Mouse (Mus musculus) monocyte, adult 5-6 weeks (primary cell): ENCODE measurements around the gene Lama4. TPM values are rescaled to one million over a fixed set of nuclear protein-coding genes. Genes with fewer than 3 reads are reported as not detected.

ENCODE experiments used
- ATAC-seq: fragments of 153-309, 156-312 bp; replicated peaks from 2 replicates; pipeline ENCODE4 v1.8.0; 2017; ENCODE audit warnings: mild to moderate bottlenecking; ENCODE audit not compliant: low TSS enrichment, insufficient number of reproducible peaks, severe bottlenecking, poor library complexity, low FRiP score
- total RNA-seq: library from RNA; stranded (forward); fragments of 200-1000, 200-491, 200-594 nt; gene quantifications from 3 replicates; pipeline ENCODE4 v1.2.3, GENCODE M21; 2017

Gene Lama4
- total RNA-seq, 1 experiment from 2014 or later = not detected

GRCm38 (mm10) chr10:39039564-39039963, 74.2 kb downstream of the Lama4 start:
- ATAC-seq = no peak

DNA sequence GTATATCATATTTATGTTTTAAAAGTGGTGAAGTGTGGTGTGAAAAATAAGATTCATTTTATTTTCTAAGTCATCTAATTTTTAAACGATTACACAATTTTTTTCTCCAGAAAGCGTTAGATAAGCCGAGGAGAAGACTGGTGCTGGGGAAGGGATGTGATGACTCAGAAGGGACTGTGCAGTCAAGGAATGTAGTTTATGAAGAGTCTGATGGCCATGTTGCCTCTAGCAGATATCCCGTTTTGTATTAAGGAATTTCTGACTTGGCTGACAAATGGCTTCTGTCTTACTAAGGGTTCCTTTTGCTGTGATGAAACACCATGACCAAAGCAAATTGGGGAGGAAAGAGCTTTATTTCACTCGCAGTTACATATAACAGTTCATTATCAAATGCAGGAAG, 74.7 kb downstream of the Lama4 start:
- no peak for ATAC-seq

GRCm38 (mm10) chr10:39044476-39044995, 79.2 kb downstream of the Lama4 start:
- no peak for ATAC-seq

DNA sequence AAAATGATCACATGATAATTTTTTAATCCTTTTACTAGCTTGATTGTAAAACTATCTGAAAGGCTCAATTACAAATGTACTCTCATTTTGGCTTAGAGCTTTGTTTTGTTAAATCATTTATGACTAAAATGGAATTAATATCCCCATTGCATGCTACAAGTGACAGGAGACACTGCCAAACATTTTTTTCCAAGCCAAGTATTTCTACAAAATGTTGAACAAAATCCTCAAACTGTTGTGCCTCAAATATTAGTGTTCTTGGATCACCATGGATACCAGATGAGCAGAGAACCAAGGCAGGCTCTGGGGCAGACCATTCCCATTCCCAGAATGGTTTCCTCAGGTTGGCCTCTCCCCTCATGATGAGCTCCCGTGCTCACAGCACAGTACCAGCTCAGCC, 79.8 kb downstream of the Lama4 start:
- no peak for ATAC-seq

GRCm38 (mm10) chr10:39047775-39048174, 82.5 kb downstream of the Lama4 start:
- no peak for ATAC-seq

DNA sequence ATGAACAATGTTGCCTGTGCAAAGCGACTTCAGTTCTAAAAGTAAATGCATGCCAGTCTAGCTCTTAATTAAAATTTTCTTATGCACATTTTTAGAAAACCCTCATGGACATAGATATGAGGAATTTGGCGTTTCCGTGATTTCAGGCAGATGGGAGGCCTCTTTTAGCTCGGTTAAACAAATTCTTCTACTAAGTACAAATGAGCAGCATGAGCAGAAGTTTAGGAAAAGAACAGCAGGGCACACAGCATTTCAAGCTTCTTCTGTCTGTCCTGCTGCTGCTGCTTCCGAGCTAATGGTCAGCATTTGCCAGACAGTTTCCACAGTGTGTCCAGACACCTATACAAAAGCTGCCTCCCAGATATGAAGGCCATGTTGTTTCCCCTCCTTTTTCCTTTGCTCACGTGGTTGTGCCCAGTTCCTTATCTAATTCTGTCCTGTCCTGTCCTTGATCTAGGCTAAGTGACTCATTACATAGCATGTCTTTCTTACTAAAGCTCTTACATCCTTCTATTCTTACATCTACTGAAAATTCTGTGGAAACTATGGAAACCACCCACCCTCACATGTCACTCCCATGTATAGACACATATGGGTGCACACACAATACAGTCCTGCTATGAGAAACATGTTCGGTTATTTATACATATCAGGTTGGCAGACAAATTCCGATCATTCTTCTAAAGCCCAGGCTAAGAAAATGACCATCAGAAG, 84.4 kb downstream of the Lama4 start:
- no peak for ATAC-seq

DNA sequence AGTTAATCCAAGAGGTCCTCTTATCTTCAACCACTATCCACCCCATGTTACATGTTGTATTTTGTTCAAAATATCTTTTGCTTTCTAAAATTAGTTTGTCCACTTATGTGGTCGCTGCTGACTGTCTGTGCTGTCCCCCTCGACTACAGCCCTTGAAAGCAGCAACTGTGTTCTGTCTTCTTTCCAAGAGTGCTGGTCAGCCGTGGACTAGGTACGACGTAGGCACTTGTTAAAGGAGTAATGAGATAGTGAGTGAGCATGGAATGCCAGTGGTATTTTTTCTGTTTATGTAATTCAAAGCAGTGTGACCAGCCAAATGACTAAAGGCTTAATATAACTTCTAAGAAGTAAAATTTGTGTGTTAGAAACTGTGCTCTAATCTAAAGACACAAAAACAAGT, 90.7 kb downstream of the Lama4 start:
- ATAC-seq = no peak

DNA sequence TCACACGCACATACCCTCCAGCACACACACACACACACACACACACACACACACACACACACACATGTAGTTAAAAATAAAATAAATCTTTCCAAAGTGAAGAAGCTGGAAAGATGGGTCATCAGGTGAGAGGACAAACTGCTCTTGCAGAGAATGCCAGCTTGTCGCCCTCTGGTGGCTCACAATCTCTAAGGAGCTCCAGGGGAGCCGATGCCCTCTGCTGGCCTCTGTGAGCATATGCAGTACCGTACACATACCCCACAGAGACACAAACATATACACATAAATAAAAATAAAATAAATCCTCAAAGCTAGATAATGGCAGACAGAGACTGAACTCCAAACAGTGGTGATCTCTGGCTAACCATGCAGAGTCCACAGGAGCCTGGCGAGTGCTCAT, 99.4 kb downstream of the Lama4 start:
- ATAC-seq = no peak

- ATAC-seq = no peak
Measured at GRCm38 (mm10) chr10:39065449-39065848, 100.1 kb downstream of the Lama4 start.

- no peak; the same call in 1 of the 2 replicates for ATAC-seq
Measured at GRCm38 (mm10) chr10:39066061-39066460, 100.7 kb downstream of the Lama4 start.

- ATAC-seq = 0 out of 2 replicates have a peak, but pooled peaks have one; percentile 47
Measured at GRCm38 (mm10) chr10:39066962-39067361, 101.6 kb downstream of the Lama4 start.

DNA sequence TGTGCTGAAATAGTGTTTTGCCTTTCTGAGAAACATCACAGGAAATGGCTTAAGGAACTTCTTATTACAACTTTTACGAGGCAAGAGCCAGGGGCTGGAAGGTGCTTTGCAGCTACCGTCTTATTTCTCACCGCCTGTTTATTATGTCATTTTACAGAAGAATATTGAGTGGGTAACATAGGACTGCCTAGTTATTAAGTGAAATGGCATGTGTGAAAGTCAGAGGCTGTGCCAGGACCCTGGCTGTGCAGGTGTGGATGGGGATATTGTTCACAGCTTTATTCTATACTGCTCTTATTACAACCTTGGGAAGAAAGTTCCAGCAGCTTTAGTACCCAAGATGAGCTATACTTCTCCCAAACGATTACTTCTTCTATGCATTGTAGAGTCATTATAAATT, 106.7 kb downstream of the Lama4 start:
- ATAC-seq = no peak

GRCm38 (mm10) chr10:39096981-39097380, 131.7 kb downstream of the Lama4 start:
- ATAC-seq = no peak

- ATAC-seq = no peak
Measured at GRCm38 (mm10) chr10:39098746-39099145, 133.4 kb downstream of the Lama4 start.

- no peak for ATAC-seq
Measured at GRCm38 (mm10) chr10:39104803-39105449, 139.6 kb downstream of the Lama4 start.

DNA sequence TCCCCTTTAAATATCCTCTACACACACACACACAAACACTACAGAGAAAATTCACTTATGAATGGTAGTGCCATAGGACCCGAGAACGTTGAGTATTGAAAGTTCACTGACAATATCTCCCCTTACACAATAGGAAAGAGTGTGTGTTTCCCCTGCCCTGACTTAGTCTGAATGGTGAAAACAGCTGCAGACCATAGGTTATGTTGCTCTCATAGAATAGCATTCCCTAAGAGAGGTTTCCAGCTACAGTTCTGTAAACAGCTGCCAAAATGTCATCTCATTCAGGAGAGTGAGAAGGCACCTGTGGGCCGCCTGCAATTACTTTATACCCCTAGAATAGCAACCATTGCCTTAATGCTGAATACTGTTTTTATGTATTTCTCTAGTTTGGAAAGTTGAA, 141.1 kb downstream of the Lama4 start:
- ATAC-seq = no peak

DNA sequence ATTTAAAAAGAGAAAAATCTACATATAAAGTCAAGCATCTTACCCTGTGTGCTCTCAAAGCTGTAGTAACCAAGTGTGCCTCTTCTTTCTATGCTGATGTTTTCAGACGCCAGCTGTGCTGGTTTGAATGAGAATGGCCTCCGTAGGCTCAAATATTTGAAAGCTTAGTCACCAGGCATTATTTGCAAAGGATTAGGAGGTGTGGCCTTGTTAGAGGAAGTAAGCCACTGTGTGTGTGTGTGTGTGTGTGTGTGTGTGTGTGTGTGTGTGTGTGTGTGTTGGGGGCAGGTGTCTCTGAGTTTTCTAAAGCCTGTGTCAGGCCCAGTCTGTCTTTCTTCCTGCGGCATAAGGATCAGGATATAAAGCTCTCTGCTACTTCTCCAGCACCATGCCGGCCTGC, 141.6 kb downstream of the Lama4 start:
- ATAC-seq = no peak

DNA sequence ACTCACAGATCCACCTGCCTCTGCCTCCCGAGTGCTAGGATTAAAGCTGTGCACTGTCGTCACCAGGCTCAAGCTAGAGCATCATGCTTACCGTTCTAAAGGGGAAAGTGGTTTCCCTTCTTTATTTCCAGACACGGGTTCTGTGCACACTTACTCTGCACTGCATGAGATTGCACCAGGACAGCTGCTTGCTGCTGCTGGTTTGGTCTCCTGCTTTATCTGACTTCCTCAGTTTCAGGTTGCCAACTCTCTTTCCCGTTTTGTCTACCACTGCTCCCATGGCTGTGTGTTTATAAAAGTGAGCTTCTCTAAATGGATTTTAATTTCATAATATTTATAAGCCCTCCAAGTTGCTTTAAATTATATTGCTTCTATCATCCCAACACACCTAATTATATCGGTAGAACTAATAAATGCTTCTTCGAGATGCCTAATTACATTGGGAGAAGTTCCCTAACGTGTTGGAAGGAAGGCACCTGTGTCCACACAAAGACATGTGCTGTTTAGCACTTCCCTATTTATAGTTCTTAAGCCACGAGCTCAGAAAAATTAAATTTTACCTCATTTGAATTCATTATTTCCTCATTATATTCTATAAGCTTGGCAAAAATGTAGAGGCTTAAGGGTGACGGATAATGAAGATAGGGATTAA, 143.6 kb downstream of the Lama4 start:
- no peak for ATAC-seq

GRCm38 (mm10) chr10:39109489-39109874, 144.2 kb downstream of the Lama4 start:
- no peak for ATAC-seq

DNA sequence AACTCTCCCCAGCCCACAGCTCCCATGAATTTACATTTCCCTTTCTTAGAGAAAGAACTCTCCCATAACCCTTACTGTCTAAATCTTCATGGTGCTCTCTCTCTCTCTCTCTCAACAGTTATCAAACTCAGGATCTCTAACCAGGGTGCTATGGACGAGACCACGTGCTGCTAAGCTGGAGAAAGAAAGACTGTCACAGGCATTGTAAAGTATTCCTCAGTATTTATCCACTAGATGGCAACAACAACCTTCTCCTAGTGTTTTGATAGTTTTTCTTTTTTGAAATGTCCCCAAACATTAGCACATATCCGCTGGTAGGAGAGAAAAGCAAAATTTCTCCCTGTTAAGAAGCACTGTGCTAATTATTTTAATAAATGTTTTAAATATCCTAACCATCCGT, 156.1 kb downstream of the Lama4 start:
- ATAC-seq = no peak
